Mouse (Mus musculus) spleen, adult 2 months (tissue): ENCODE results near the gene Mras.

Source experiments
- CTCF ChIP-seq: fragments of 200-500 bp; IDR thresholded peaks from 2 replicates; pipeline ENCODE4 v1.5.1; 2011; ENCODE audit warnings: mild to moderate bottlenecking, inconsistent platforms; ENCODE audit not compliant: insufficient read depth, insufficient read length, insufficient replicate concordance; ENCODE audit errors: extremely low read depth
- POLR2A ChIP-seq: fragments of 200-500 bp; IDR thresholded peaks from 2 replicates; pipeline ENCODE4 v1.6.1; 2011; ENCODE audit warnings: low read depth, low read length, inconsistent platforms

DNA sequence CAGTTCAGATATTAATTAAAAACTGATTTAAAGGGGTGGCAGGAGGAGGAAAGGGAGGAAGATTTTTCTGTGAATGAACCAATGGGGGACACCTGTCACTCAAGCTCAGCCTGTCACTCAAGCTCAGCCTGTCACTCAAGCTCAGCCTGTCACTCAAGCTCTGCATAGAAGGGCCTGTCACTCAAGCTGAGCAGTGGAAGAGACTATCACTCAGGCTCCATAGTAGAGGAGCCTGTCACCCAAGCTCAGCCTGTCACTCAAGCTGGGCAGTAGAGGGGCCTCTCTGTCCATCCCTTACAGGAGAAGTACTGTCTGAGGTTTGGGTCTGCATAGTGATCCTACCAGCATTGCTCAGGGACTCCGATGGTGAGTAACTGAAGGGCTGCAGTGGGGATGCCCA, 98.9 kb downstream of the Mras start:
- no peak for TF ChIP-seq CTCF
- TF ChIP-seq POLR2A = no peak
